Mouse (Mus musculus): Measurements from ENCODE around the gene Akt2. TPM values are rescaled to one million over a fixed set of nuclear protein-coding genes. Genes with fewer than 3 reads are reported as not detected.

The Akt2 gene
- polyA plus RNA-seq, 1 experiment from 2014 or later: 94.8 TPM

GRCm38 (mm10) chr7:27658712-27659663, 67.6 kb downstream of the Akt2 start:
- Histone ChIP-seq H3K27me3 (ENCODE audit: insufficient read depth, poor library complexity, severe bottlenecking) (peaks cover 95% of the 10 kb centered on the region), H3K4me1 (peaks cover 11% of the 10 kb centered on the region), H3K9me3 (no peaks in the 10 kb centered on the region), H3K27ac (no peak overlapping the region), H3K4me3 (no peak overlapping the region; the same call in 1 of the 2 replicates), H3K36me3 (peaks cover 4% of the 10 kb centered on the region; the same call in 1 of the 2 replicates)
- WGBS: 35% methylated on average over 14 of the region's 14 CpGs
- no peak for DNase-seq (ENCODE audit: low spot score)

DNA sequence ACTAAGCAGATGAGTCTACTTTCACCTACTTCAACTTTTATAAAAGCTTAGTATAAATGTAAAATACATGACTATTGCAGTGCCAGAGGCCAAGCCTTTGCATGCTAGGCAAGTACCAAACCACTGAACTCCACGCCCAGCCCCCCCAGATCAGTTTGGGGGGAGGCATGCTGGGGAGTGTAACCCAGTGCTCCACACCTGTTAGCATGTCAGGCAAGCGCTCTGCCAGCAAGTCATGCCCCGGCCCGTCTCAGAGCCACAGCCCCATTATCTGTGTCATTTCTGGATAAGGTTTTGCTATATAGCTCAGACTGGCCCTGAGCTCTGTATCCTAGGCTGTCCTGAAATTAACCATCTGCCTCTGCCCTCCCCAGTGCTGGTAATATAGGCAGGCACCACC, 70.7 kb downstream of the Akt2 start:
- Histone ChIP-seq H3K36me3 (no peaks in the 10 kb centered on the region), H3K4me1 (peaks cover 8% of the 10 kb centered on the region), H3K9me3 (no peaks in the 10 kb centered on the region), H3K4me3 (no peak overlapping the region), H3K27ac (no peak overlapping the region), H3K27me3 (ENCODE audit: insufficient read depth, poor library complexity, severe bottlenecking) (peaks cover 91% of the 10 kb centered on the region)
- no peak for DNase-seq (ENCODE audit: low spot score)
- WGBS: 77% methylated on average over 4 of the region's 4 CpGs

GRCm38 (mm10) chr7:27673064-27673574, 81.8 kb downstream of the Akt2 start:
- H3K4me3 ChIP-seq: peak overlapping the region; percentile 96
- peaks cover 22% of the 10 kb centered on the region for H3K4me1 ChIP-seq
- peaks cover 12% of the 10 kb centered on the region for H3K36me3 ChIP-seq
- DNase-seq (ENCODE audit: low spot score): no peak
- 0 out of 2 replicates have a peak, but pooled peaks cover 5% of the 10 kb centered on the region for H3K27me3 ChIP-seq (ENCODE audit: insufficient read depth, poor library complexity, severe bottlenecking)
- H3K9me3 ChIP-seq: no peaks in the 10 kb centered on the region
- peak overlapping the region; percentile 92 for H3K27ac ChIP-seq
- WGBS: 59% methylated on average over 9 of the region's 9 CpGs

DNA sequence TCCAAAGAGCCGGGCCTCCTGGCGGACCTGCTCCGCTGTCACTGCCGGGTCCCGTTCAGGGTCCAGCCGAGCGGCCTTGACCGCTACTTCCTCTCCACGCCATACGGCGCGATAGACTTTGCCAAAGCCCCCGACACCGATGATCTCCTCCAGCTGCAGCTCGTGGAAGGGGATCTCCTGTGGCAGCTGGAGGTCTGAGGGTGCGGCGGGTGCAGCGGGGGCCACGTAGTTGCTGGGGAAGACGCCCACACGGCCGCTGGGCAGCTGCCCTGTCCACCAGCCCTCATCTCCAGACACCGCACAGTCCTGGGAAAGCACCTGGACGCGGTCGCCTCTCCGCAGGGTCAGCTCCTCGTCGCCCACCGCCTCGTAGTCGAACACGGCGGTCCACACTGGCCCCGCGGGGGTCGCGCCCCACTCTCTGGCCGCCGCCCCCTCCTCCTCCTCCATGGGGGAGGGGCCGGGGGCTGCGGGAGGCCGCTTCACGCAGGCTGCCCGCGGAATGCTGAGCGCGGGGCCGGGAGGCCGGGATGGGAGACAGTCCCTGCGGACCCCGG, 82.3 kb downstream of the Akt2 start:
- Histone ChIP-seq H3K4me1 (peaks cover 22% of the 10 kb centered on the region), H3K4me3 (peak overlapping the region; percentile 96), H3K27me3 (ENCODE audit: insufficient read depth, poor library complexity, severe bottlenecking) (0 out of 2 replicates have a peak, but pooled peaks cover 5% of the 10 kb centered on the region), H3K36me3 (peaks cover 9% of the 10 kb centered on the region; the same call in 1 of the 2 replicates), H3K9me3 (no peaks in the 10 kb centered on the region), H3K27ac (peak overlapping the region; percentile 92)
- no peak for DNase-seq (ENCODE audit: low spot score)
- 2% methylated on average over 48 of the region's 52 CpGs for WGBS

DNA sequence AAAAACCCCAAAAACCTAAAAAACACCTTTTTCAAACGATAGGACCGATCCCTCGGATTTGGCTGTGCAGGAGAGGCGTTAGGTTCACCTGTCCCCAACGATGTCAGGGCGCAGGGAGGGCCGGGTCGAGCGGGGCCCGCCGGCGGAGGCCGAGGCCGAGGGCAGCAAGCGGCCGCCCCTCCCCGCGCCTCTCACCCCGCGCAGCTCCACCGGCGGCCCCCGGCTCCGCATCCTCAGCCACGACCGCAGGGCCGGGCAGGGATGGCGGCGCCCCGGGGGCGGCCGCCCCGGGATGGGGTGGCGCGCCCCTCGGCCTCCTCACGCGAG, 82.8 kb downstream of the Akt2 start:
- peaks cover 22% of the 10 kb centered on the region for H3K4me1 ChIP-seq
- peak overlapping the region; percentile 92 for H3K27ac ChIP-seq
- H3K27me3 ChIP-seq (ENCODE audit: insufficient read depth, poor library complexity, severe bottlenecking): 0 out of 2 replicates have a peak, but pooled peaks cover 5% of the 10 kb centered on the region
- DNase-seq (ENCODE audit: low spot score): no peak
- H3K4me3 ChIP-seq: peak overlapping the region; percentile 96
- under 1% methylated on average over 38 of the region's 38 CpGs for WGBS
- H3K36me3 ChIP-seq: peaks cover 9% of the 10 kb centered on the region; the same call in 1 of the 2 replicates
- no peaks in the 10 kb centered on the region for H3K9me3 ChIP-seq

DNA sequence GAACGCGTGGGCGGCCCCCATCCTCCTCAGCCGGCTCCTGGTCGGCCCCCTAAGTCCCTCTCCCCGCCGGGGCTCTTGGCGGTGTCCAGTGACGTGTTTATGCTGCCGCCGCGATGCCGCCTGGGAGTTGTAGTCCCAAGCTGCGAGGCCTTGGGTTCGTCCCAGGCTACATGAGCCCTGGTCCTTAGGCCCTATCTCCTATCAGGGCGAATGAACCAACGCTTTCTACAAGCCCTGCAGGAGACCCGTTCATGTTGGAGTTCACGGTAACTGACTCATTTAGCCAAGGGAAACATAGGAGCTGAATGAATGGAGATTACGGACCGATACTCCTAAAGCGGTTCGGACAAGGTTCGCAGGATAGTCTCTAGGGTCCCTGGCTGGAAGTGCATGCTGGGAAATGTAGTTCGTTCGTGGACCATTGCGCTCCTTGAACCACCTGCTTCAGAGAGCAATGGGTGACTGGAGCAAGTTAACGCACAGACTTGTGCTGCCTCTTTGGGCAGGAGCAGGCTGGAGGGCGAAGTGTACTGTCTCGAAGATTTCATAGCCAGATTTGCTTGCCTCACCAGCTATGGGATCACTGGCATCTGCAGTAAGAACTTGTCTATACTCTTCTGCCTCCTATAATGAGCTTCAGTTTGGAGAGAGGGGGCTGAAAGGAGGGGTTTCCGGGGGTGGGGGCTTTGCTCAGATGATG, 83.3 kb downstream of the Akt2 start, which contains the start of gene Map3k10:
Gene Map3k10 (minus strand): TSS at position 77 of the 700 bp plus-strand sequence.
- H3K4me3 ChIP-seq: peak within 1 kb of the TSS; percentile 96
- under 1% methylated on average over 31 of the region's 31 CpGs for WGBS
- H3K27ac ChIP-seq: peak within 1 kb of the TSS; percentile 92
- H3K36me3 ChIP-seq: peaks cover 9% of the 10 kb centered on the region; the same call in 1 of the 2 replicates
- peaks cover 22% of the 10 kb centered on the region for H3K4me1 ChIP-seq
- no peaks in the 10 kb centered on the region for H3K9me3 ChIP-seq
- DNase-seq (ENCODE audit: low spot score): peak; percentile 97
- 0 out of 2 replicates have a peak, but pooled peaks cover 5% of the 10 kb centered on the region for H3K27me3 ChIP-seq (ENCODE audit: insufficient read depth, poor library complexity, severe bottlenecking)

DNA sequence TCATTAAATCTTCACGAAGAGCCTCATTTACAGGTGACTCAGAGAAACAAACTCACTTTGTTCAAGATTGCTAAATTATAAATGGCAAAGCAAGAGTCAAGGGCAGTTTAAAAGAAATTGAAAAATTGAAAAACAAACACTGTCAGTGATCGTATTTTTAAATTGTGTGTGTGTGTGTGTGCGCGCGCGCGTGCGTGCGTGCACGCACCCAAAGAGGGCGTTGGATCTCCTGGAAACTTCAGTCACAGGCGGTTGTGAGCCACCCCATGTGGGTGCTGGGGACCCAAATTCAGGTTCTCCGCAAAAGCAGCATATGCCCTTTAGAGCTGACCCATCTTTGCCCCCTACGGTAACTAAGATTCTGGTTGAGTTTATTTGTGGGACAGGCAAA, 83.9 kb downstream of the Akt2 start:
- peak overlapping the region; percentile 96 for H3K4me3 ChIP-seq
- no peak for DNase-seq (ENCODE audit: low spot score)
- 0 out of 2 replicates have a peak, but pooled peaks cover 5% of the 10 kb centered on the region for H3K27me3 ChIP-seq (ENCODE audit: insufficient read depth, poor library complexity, severe bottlenecking)
- 39% methylated on average over 14 of the region's 14 CpGs for WGBS
- H3K9me3 ChIP-seq: no peaks in the 10 kb centered on the region
- H3K27ac ChIP-seq: peak overlapping the region; percentile 92; the same call in 1 of the 2 replicates
- peaks cover 22% of the 10 kb centered on the region for H3K4me1 ChIP-seq
- peaks cover 9% of the 10 kb centered on the region; the same call in 1 of the 2 replicates for H3K36me3 ChIP-seq

DNA sequence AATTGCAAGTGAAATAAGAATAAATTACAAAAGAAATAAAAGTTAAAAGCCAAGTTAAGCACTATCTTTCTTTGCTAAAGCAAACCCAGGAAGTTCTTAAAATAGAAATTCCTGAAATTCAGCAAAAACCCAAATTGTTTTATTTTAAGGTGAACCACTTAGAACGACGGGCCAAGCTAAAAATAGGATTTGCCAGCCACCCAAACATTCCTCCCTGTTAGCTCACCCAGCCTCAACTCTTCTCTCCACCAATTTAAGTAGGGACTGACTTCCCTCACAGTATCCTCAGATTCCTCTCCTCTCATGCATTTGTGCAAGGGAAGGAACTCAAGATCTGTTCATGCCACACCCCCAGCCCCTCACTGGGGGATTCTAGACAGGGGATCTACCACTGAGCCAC, 91.9 kb downstream of the Akt2 start:
- H3K36me3 ChIP-seq: no peaks in the 10 kb centered on the region
- H3K27me3 ChIP-seq (ENCODE audit: insufficient read depth, poor library complexity, severe bottlenecking): peaks cover 19% of the 10 kb centered on the region; the same call in 1 of the 2 replicates
- WGBS: 34% methylated on average over 2 of the region's 2 CpGs
- H3K9me3 ChIP-seq: no peaks in the 10 kb centered on the region
- DNase-seq (ENCODE audit: low spot score): no peak
- H3K4me1 ChIP-seq: 0 out of 2 replicates have a peak, but pooled peaks cover under 1% of the 10 kb centered on the region
- no peak overlapping the region for H3K4me3 ChIP-seq
- no peak overlapping the region for H3K27ac ChIP-seq

- Histone ChIP-seq H3K27me3 (ENCODE audit: insufficient read depth, poor library complexity, severe bottlenecking) (peaks cover 19% of the 10 kb centered on the region; the same call in 1 of the 2 replicates), H3K4me3 (no peak overlapping the region), H3K27ac (no peak overlapping the region), H3K36me3 (no peaks in the 10 kb centered on the region), H3K9me3 (no peaks in the 10 kb centered on the region), H3K4me1 (0 out of 2 replicates have a peak, but pooled peaks cover 4% of the 10 kb centered on the region)
- DNase-seq (ENCODE audit: low spot score): no peak
- WGBS: 34% methylated on average over 5 of the region's 5 CpGs
Measured at GRCm38 (mm10) chr7:27685220-27685619, 93.9 kb downstream of the Akt2 start.

GRCm38 (mm10) chr7:27685681-27686080, 94.3 kb downstream of the Akt2 start:
- no peak overlapping the region for H3K4me3 ChIP-seq

DNA sequence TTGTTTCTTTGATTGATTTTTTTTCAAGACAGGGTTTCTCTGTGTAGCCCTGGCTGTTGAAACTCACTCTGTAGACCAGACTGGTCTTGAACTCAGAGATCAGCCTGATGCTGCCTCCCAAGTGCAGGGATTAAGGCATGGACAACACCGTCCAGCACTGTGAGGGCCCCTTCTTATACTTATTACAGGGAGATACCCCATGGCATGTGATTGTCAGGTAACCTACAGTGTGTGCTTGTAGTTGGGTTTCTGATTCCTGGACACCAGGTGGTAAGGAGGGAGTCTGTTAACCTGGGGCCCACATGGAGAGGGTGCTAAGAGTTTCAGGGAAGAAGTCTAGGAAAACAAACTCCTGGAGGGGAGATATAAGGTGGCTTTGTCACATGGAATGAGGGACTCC, 95.7 kb downstream of the Akt2 start:
- peaks cover 15% of the 10 kb centered on the region; the same call in 1 of the 2 replicates for H3K27me3 ChIP-seq (ENCODE audit: insufficient read depth, poor library complexity, severe bottlenecking)
- 81% methylated on average over 1 of the region's 1 CpGs for WGBS
- H3K9me3 ChIP-seq: no peaks in the 10 kb centered on the region
- no peaks in the 10 kb centered on the region for H3K36me3 ChIP-seq
- no peak for DNase-seq (ENCODE audit: low spot score)
- 0 out of 2 replicates have a peak, but pooled peaks cover 4% of the 10 kb centered on the region for H3K4me1 ChIP-seq
- no peak overlapping the region for H3K4me3 ChIP-seq
- H3K27ac ChIP-seq: no peak overlapping the region

More at GRCm38 (mm10) chr7:27685681-27686080, 94.3 kb downstream of the Akt2 start:
- 1% methylated on average over 6 of the region's 6 CpGs for WGBS
- H3K9me3 ChIP-seq: no peaks in the 10 kb centered on the region
- H3K36me3 ChIP-seq: no peaks in the 10 kb centered on the region
- 0 out of 2 replicates have a peak, but pooled peaks cover 4% of the 10 kb centered on the region for H3K4me1 ChIP-seq
- peaks cover 19% of the 10 kb centered on the region; the same call in 1 of the 2 replicates for H3K27me3 ChIP-seq (ENCODE audit: insufficient read depth, poor library complexity, severe bottlenecking)
- no peak for DNase-seq (ENCODE audit: low spot score)
- no peak overlapping the region for H3K27ac ChIP-seq

- Histone ChIP-seq H3K9me3 (no peaks in the 10 kb centered on the region), H3K4me1 (0 out of 2 replicates have a peak, but pooled peaks cover 4% of the 10 kb centered on the region), H3K4me3 (peak overlapping the region; percentile 67; the same call in 1 of the 2 replicates), H3K27ac (no peak overlapping the region), H3K27me3 (ENCODE audit: insufficient read depth, poor library complexity, severe bottlenecking) (peaks cover 15% of the 10 kb centered on the region; the same call in 1 of the 2 replicates), H3K36me3 (no peaks in the 10 kb centered on the region)
- 70% methylated on average over 3 of the region's 3 CpGs for WGBS
- DNase-seq (ENCODE audit: low spot score): no peak
Measured at GRCm38 (mm10) chr7:27687836-27688235, 96.5 kb downstream of the Akt2 start.

All from heart, embryonic 10.5 days (tissue).